Mouse (Mus musculus) hindlimb bud, embryonic 11.5 days (tissue): Measurements from ENCODE around the gene Sorbs2.

Experiments used
- DNase-seq: peaks from one replicate; pipeline ENCODE4 v3.0.0-alpha.2; 2012; ENCODE audit warnings: low read depth, low spot score; ENCODE audit errors: extremely low spot score

Gene Sorbs2

GRCm38 (mm10) chr8:45570117-45570516 lies 62.5 kb downstream of the Sorbs2 start:
- DNase-seq, result no peak

DNA sequence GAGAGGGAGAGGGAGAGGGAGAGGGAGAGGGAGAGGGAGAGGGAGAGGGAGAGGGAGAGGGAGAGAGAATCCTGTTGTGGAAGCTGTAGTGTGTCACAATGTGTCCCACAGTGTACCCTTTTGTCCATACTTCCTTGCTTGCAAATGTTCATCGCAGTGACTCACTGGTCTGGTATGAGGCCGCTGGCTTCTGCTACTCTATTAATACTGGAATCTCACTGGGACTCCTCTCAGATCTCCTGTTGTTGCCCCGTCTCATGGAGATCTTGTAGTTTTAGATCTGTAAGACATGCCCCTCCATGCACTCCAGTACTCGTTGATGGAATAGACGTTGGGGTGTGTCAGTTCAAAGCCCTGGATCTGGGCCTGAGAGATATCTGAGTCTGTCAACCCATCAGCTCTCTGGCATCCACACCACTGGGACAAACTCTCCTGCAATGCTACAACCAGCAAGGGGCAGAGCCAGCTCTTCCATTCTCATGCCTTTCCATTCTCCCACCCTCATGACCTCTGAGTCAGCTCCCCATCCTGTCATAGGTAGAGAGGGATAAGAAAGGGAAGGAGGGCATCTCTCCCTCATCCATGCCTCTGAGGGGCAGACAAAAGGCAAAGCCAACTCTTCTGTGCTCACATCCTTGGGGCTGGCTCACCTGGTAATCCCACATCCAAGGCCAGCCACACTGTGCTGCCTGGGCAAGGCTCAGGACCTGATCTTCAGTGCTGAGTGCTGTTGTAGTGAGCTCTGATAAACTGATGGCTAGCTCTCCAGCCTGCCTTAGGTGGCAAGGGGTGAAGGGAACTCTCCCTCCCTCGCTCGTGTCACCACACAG lies 72.3 kb downstream of the Sorbs2 start:
- no peak for DNase-seq

GRCm38 (mm10) chr8:45580544-45580866 lies 72.9 kb downstream of the Sorbs2 start:
- DNase-seq, result no peak

DNA sequence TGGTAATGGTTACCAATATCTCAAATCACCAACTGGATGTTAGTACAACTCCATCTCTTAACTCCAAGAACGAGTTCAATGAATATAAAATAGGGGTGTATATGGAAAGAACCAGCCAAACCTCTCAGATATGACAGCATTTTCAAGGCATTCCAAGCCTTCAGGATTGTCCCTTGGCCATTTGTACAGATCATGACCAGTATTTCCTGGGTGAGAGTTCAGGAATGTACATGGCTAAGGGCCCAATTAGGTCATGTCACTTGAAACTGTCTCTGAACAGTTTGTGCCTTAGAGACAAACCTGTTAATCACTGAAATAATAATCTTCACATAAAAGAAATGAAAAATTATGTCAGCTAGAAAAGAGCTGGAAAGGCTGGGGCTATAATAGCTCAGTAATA lies 76.3 kb downstream of the Sorbs2 start:
- DNase-seq, result no peak

- DNase-seq, result no peak
Measured at GRCm38 (mm10) chr8:45584390-45585052, 76.9 kb downstream of the Sorbs2 start.

- no peak for DNase-seq
Measured at GRCm38 (mm10) chr8:45585158-45585557, 77.6 kb downstream of the Sorbs2 start.

- DNase-seq, result no peak
Measured at GRCm38 (mm10) chr8:45587011-45587410, 79.4 kb downstream of the Sorbs2 start.

DNA sequence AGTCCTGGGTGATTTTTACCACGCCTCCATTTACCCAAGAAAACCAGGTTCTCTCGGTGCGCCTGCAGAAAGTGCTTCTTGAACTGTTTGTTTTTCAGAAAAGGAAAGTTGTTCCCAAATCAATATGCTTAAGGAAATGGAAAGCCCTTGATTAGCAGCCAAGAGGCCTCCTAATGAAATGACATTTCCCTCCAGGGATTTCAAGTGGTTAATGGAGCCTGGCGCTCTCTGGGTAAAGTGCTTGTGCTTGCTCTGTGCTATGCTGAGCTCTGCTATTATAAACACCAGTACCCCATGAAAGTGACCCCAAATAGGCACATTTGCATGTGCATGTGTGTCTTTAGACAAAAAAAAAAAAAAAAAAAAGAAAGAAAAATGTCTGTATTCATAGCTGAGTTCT lies 84.3 kb downstream of the Sorbs2 start:
- no peak for DNase-seq

DNA sequence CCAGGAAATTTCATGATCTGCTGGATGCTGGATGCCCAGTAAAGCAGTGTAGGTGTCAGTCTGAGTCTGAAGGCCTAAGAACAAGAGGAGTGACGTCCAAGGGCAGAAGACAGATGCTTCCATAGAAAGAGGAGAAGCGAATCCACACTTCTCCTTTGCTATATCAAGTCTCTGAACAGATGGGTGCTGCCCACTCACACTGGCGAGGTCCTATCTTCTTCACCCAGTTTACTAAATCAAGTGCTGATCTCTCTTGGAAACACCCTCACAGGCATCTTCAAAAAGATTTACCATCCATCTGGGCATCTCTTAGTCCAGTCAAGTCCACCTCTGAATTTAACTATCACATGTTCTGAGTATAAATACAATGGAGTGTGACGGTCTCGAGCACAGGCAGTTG lies 86.1 kb downstream of the Sorbs2 start:
- DNase-seq, result no peak

- DNase-seq, result no peak
Measured at GRCm38 (mm10) chr8:45595983-45596382, 88.4 kb downstream of the Sorbs2 start.

DNA sequence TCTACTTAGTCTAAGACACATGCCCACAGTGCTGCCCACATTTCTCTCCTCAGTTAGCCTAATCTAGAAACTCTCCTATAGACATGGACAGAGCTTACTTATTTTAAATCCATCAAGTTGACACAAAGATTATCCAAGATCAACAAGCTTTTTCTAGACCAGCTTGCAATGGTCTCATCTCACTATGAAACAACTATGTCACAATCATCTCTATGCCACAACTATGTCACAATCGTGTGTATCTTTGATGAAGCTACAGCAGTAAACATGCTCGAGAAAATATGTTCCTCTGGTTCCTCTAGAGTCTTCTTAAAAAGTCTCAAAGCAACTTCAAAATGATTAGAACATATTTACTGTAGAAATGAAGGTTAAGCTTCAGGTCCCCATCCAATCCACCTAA lies 89.0 kb downstream of the Sorbs2 start:
- DNase-seq, result no peak

- no peak for DNase-seq
Measured at GRCm38 (mm10) chr8:45597631-45598420, 90.2 kb downstream of the Sorbs2 start.

- DNase-seq, result no peak
Measured at GRCm38 (mm10) chr8:45598883-45599282, 91.3 kb downstream of the Sorbs2 start.

DNA sequence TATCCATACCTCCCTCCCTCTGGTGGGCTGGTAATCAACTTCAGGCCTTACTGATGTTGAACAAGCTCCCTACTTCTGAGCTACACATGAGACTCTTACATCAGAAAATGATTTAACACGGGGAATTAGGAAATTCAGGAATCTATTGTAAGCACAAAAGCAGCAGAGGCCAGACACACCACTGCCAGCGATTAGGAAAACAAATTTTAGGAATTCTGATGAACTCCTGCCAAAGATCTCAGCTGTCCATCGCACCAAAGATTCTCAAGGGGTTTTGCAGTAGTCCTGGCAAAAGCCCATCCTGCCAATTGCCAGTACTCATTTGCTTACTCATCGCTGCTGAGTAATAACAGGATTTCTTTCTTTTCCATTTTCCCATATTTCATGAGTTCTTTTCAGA lies 94.4 kb downstream of the Sorbs2 start:
- DNase-seq, result no peak

- no peak for DNase-seq
Measured at GRCm38 (mm10) chr8:45605419-45605818, 97.8 kb downstream of the Sorbs2 start.

GRCm38 (mm10) chr8:45607012-45607411 lies 99.4 kb downstream of the Sorbs2 start:
- no peak for DNase-seq

DNA sequence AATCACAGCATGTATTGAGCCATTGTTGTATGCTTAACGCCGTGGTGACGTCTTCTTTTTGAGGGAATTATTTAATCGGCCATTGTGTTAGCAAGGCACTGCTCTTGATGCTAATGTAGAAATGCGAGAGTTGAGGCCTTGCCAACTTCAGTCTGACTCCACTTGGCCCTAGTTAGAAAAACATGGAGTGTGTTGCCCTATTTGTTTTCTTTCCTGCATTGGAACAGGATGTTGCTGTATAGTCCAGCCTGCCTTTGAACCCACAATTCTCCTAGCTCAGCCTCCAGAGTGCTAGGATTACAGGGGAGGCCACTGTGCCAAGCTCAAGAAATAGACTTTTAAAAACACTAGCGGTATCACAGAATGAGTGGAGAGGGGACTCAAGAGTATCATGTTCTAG lies 100.8 kb downstream of the Sorbs2 start:
- DNase-seq, result no peak

GRCm38 (mm10) chr8:45610426-45611215 lies 103.0 kb downstream of the Sorbs2 start:
- DNase-seq, result no peak

DNA sequence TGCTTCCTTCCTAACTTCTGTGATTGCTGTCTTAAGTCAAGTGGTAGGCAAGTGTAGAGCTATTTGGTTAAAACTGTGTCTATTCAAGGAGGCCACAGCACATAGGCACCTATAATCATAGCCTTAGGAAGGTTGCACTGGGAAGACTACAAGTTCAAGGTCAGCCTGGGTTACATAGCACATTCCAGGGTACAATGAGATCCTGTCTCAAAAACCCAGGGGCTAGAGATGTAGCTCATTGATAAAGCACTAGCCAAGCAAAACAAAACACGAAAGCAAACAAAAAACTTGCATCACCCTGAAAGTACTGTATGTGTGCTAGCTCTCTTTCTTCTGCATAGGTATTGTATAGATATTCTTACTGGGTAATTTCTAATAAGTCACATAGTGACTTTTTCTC lies 103.7 kb downstream of the Sorbs2 start:
- DNase-seq, result no peak

DNA sequence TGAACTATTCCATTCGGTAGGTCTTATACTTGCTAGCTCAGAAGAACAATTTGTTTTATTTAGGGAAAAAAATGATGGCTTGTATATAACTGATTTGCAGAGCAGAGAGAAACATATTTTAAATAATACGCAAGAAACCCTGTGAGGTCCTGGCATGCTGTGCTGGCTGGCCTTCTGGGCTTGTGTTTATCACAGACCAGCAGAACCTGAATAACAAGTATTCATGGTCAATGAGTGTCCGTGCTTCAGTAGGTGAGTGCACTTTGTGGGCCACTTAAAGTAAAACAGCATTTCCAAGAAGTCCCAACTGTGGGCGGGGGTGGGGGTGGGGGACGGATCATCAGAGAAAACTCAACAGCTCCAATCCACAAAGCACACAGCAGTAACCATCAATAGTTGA lies 107.0 kb downstream of the Sorbs2 start:
- DNase-seq, result no peak

GRCm38 (mm10) chr8:45615050-45615449 lies 107.5 kb downstream of the Sorbs2 start:
- DNase-seq, result no peak
